Mouse (Mus musculus) WW6 (cell line): Measurements from ENCODE around the gene Nol3.

Experiments used
- DNase-seq: peaks from one replicate; pipeline ENCODE4 v3.0.0-alpha.2; 2013; ENCODE audit warnings: low read depth, low spot score

The Nol3 gene

DNA sequence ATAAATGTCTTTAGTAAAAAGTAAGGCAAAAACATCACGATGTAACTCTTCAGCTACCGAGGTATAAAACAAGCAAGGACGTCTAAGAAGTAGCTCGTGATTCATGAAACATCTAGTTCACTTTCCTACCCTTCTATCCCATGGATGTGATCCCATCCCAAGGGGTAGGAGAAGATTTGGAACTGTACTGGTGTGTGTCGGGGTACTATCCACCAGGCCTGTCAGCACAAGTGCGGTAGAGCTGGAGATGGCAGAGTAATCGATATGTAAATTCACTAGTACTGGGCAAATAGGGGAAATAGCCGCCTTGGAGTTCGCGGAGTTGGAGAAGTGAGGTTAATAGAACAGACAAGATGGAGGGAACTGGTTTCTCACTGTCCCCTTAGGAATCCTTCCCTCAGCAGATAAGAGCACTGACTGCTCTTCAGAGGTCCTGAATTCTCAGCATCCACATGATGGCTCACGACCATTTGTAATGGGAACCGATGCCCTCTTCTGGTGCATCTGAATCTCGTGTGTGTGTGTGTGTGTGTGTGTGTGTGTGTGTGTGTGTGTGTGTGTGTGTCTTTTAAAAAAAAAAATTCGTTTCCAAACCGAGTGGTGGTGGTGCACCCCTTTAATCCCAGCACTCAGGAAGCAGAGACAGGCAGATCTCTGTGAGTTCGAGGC is 12.6 kb upstream of the Nol3 start:
- DNase-seq: no peak

- DNase-seq: no peak
These were observed 11.6 kb upstream of the Nol3 start, which contains the start of the genes Tradd and Fbxl8 for GRCm38 (mm10) chr8:105264024-105264982. TSS of gene Tradd (minus strand) at chr8:105264609. TSS of gene Fbxl8 (plus strand) at chr8:105264648.

GRCm38 (mm10) chr8:105265128-105265527 is 10.8 kb upstream of the Nol3 start:
- DNase-seq: no peak

DNA sequence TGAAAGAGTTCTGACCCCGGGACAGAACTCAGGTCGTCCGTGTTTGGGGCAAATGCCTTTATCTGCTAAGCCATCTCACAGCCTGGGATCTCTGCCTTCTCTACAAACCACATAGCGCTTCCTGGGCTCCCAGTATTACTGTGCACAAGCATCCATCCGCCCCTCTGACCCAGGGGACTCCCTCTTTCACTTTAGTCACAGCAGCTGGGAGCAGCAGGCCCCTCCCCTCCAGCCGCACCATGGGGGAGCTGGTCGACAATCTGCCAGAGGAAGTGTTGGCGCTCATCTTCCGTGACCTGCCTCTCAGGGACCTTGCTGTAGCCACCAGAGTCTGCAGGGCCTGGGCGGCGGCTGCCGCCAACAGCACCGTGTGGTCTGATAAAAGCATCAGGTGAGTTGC is 9.2 kb upstream of the Nol3 start:
- no peak for DNase-seq

DNA sequence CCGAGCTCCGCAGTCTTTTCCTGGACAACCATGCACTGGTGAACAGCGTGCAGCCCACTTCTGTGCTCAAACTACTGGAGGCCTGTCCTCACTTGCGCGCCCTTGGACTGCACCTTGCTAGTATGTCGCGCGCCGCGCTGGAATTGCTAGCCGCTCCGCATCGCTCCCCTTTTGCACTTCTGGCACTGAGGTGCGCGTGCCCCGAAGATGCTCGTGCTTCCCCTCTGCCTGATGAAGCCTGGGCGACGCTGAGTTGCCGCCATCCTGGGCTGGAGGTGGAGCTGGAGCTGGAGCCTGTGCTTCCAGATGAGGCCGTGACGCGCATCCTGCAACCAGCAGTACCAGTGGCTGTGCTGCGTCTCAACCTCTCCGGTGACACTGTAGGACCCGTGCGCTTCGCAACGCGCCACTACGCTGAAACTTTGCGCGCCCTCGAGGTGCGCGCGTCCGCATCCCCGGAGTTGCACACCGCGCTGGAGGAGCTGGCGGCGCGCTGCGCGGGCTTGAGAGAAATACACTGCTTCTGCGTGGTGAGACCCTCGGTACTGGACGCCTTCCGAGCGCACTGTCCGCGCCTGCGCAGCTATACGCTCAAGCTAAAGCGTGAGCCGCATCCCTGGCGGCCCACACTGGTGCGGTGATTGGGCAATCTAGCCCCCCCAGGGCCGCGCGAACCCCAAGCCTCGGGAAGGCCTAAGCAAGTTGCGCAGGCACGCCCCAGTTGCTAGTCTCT is 7.4 kb upstream of the Nol3 start:
- DNase-seq: no peak

GRCm38 (mm10) chr8:105269075-105269458 is 6.9 kb upstream of the Nol3 start:
- no peak for DNase-seq

DNA sequence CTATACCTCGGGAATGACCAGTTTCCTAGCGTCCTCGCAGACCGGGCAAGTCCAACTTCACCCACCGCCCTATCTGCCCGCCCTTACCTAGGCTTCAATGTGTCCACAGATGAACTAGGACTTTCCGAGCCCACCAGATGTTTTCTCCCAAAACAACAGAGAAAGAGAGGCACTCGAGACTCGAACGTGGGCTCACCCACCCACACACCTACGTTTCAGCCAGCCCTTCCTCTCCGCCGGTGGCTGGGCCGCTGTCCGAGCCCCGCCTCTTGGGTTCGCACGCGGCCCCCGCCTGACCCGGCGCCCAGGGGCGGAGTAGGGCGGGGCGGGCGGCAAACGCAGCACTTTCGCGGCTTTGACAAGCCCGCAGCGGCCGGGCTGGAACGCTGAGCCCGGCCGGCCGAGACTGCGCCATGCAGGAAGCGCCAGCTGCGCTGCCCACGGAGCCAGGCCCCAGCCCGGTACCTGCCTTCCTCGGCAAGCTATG is 6.4 kb upstream of the Nol3 start, which contains the start of gene Hsf4:
Hsf4 (plus strand) TSS at position 341 of the 487 bp plus-strand sequence.
- DNase-seq: no peak

DNA sequence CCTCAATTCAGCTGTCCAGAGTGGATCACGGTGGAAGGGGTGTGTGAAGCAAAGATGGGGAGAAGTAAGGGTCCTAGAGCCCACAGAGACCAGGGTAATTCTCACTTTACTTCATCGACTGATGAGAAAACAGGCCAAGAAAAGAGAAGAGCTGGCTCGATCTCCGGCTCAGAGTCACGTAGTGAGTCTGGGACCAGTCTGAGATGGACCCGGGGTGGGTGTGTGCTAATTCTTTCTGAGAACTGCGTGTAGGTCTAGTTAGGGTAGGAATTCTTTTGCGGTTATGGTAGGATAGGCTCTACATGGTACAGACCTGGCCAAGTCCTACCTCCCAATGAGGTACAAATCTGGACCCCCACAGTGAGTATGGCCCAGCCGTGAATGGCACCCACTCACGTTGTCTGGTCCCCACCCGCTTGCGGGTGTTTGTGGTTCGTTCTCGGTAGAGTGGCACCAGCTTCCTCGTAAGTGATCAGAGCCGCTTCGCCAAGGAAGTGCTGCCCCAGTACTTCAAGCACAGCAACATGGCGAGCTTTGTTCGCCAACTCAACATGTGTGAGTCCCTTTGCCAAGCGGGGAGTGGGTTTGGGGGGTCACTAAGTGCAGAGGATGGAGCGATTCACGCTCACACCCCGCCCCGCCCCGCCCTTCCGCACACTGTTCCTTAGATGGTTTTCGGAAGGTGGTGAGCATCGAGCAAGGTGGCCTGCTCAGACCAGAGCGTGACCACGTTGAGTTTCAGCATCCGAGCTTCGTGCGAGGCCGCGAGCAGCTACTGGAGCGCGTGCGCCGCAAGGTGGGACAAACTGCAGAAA is 5.6 kb upstream of the Nol3 start:
- no peak for DNase-seq

- no peak for DNase-seq
These were observed 5.1 kb upstream of the Nol3 start for GRCm38 (mm10) chr8:105270916-105271186.

GRCm38 (mm10) chr8:105275387-105275786 is 553 bp upstream of the Nol3 start:
- DNase-seq: no peak

GRCm38 (mm10) chr8:105276292-105277120 is 566 bp downstream of the Nol3 start:
- DNase-seq: no peak

- DNase-seq: no peak
These were observed 3.0 kb downstream of the Nol3 start for GRCm38 (mm10) chr8:105278911-105279334.

- DNase-seq: no peak
These were observed 4.6 kb downstream of the Nol3 start for GRCm38 (mm10) chr8:105280567-105280966.

DNA sequence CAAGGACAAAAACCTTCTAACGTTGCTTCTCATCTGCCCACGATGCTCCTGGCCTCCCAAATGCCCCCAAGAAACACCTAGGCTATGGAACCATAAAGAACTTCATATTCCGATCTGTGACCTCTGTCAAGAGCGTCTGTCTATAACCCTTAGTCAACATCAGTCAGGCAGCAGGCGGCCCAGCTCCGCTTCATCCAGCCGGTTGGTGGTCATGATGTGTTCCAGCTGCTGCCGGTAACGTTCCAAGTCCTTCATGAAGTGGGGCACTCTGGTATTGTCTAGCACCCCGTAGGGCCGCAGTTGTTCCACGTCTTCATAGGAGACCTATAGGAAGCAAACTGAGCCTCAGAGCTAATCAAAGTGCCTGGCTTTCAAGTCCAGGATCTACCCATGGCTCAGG is 5.9 kb downstream of the Nol3 start:
- DNase-seq: no peak

DNA sequence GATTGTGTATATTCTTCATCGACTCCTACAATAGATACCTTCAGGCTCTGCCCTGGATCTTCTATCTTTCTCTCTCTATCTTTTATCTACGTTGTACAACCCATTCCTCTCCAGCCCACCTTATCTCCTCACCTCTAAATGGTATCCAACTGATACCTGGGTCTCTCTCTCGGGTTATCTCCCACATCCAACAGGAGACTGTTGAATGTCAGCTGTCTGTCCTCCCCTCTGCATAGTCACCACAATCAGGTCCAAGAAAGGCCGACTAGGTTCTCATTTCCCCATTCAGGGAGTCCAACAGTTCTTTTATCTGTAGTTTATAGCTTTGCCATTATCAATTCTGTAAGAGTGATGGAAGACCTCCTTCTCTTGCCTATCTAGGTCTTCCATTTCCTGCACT is 6.3 kb downstream of the Nol3 start:
- no peak for DNase-seq

DNA sequence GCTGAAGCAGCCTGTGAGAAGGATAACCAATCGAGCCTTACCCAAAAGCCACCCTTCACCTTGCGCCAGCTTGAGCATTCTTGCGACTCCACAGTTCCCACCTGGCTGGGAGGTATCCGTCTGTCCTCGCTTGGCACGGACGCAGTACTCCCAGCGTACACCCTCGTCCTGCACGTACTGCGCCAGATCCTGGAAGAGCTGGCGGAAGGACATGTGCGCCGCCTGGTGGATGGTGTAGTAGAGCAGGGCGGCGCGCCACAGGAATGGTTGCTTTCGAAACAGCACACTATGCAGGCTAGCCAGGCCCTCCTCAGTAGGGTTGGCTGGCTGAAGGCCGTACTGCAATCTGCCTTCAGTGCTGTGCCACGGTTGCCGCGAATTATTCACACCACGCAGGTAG is 7.1 kb downstream of the Nol3 start:
- no peak for DNase-seq

DNA sequence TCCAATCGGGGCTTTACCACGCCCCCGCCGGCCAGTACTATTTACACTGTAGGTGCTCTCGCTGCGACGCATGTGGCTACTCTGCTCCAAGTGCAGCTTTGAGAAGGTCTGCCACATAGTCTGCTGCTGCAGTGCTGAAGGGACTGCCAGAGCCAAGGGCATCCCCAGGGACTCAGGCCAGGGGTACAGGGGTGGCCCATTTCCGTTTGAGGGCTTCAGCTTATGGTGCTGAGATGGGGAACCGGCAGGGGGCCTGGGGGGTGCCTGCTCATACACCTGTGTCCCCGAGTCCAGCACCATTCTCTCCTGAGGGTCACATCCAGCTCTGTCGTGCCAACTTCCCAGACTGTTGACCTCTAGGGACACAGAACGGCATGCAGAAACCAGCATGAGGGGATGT is 9.6 kb downstream of the Nol3 start:
- DNase-seq: no peak

DNA sequence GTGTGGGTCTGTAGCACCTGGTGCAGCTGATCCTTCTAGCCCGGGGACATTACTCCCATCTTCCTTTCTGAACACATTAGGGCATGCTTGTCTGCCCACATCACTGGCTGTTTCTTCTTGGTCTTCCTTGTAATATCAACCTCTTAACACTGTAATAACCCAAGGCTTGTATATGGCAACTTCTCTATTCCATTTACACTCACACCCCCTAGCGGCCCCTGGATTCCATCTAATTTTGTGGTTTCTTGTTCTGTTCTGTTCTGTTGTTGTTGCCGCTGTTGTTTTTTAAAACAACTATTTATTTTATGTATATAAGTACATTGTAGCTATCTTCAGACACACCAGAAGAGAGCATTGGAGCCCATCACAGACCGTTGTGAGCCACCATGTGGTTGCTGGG is 11.0 kb downstream of the Nol3 start:
- DNase-seq: no peak

- no peak for DNase-seq
These were observed 12.3 kb downstream of the Nol3 start for GRCm38 (mm10) chr8:105288231-105288630.

DNA sequence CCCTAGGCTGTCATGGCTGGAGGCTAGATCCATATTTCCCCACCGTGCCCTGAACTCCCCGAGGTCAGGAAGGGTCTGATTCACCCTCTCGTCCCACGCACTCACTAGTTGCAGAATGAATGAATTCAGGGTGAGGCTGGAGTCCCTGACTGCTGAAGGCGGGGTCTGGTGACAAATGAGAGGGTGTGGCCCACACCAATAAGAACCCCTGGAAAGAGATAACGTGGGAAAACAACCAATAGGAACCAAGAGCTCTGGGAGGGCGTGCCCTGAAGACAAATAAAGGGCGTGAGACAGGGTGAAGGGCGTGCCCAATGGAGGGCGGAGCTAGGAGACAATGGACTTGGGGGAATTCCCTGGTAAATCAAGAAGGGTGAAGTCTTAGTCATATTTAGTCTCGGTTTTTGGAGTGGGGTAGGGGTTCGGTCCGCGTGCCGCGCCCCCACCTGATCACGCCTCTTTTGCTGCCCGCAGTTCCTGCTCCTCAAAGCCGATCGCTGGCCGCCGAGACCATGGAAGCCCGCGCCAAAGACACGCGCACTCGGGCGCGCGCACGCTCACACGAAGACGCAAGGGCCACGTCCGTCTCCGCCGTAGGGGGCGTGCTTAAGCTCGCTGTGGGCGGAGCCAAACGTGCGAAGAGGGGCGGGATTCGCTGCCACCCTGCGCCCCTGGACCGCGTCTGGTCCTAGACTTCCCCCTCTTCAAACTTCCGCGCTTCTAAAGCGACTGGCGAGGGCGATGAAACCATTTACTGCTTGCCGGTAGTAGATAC is 13.2 kb downstream of the Nol3 start:
- DNase-seq: peak; percentile 98
